Mouse (Mus musculus): Measurements from ENCODE around the gene Ubap1. TPM values are rescaled to one million over a fixed set of nuclear protein-coding genes. Genes with fewer than 3 reads are reported as not detected.

Gene Ubap1
- 10.5 TPM for polyA plus RNA-seq (2015; fragmentation: Illumina TruSeq; extraction: RNeasy Lipid Tissue Mini Kit (QIAGEN cat#74804); ENCODE audit: insufficient read depth, low read depth, low replicate concordance)

GRCm38 (mm10) chr4:41348584-41349198 is at the start of gene Ubap1:
Gene Ubap1 (plus strand): TSS chr4:41348996.

GRCm38 (mm10) chr4:41314141-41315129 is 34.4 kb upstream of the Ubap1 start, which contains the start of gene Dcaf12:
Gene Dcaf12 (minus strand): TSS chr4:41314889.

Other genes starting within 250 kb of the Ubap1 start
- gene Nol6, start 224.5 kb upstream of the Ubap1 start, polyA plus RNA-seq (2015; fragmentation: Illumina TruSeq; extraction: RNeasy Lipid Tissue Mini Kit (QIAGEN cat#74804); ENCODE audit: insufficient read depth, low read depth, low replicate concordance), result 5.0 TPM
- 17.8 TPM for gene Ube2r2, start 213.3 kb upstream of the Ubap1 start, polyA plus RNA-seq (2015; fragmentation: Illumina TruSeq; extraction: RNeasy Lipid Tissue Mini Kit (QIAGEN cat#74804); ENCODE audit: insufficient read depth, low read depth, low replicate concordance)
- gene Ubap2, start 73.9 kb upstream of the Ubap1 start, polyA plus RNA-seq (2015; fragmentation: Illumina TruSeq; extraction: RNeasy Lipid Tissue Mini Kit (QIAGEN cat#74804); ENCODE audit: insufficient read depth, low read depth, low replicate concordance), result 8.9 TPM
- 7.6 TPM for gene Dcaf12, start 34.1 kb upstream of the Ubap1 start, polyA plus RNA-seq (2015; fragmentation: Illumina TruSeq; extraction: RNeasy Lipid Tissue Mini Kit (QIAGEN cat#74804); ENCODE audit: insufficient read depth, low read depth, low replicate concordance)
- not detected for gene Kif24, start 115.9 kb downstream of the Ubap1 start, polyA plus RNA-seq (2015; fragmentation: Illumina TruSeq; extraction: RNeasy Lipid Tissue Mini Kit (QIAGEN cat#74804); ENCODE audit: insufficient read depth, low read depth, low replicate concordance)
- gene Nudt2, start 116.2 kb downstream of the Ubap1 start, polyA plus RNA-seq (2015; fragmentation: Illumina TruSeq; extraction: RNeasy Lipid Tissue Mini Kit (QIAGEN cat#74804); ENCODE audit: insufficient read depth, low read depth, low replicate concordance), result 5.1 TPM
- gene AI464131, start 154.1 kb downstream of the Ubap1 start, polyA plus RNA-seq (2015; fragmentation: Illumina TruSeq; extraction: RNeasy Lipid Tissue Mini Kit (QIAGEN cat#74804); ENCODE audit: insufficient read depth, low read depth, low replicate concordance), result 1.4 TPM
- not detected for gene 1110017D15Rik, start 168.3 kb downstream of the Ubap1 start, polyA plus RNA-seq (2015; fragmentation: Illumina TruSeq; extraction: RNeasy Lipid Tissue Mini Kit (QIAGEN cat#74804); ENCODE audit: insufficient read depth, low read depth, low replicate concordance)
- gene Fam219a, start 220.5 kb downstream of the Ubap1 start, polyA plus RNA-seq (2015; fragmentation: Illumina TruSeq; extraction: RNeasy Lipid Tissue Mini Kit (QIAGEN cat#74804); ENCODE audit: insufficient read depth, low read depth, low replicate concordance), result 8.8 TPM
- 0.72 TPM for gene Dnaic1, start 220.8 kb downstream of the Ubap1 start, polyA plus RNA-seq (2015; fragmentation: Illumina TruSeq; extraction: RNeasy Lipid Tissue Mini Kit (QIAGEN cat#74804); ENCODE audit: insufficient read depth, low read depth, low replicate concordance)

Measured in pancreas, adult 10 weeks (tissue).